Mouse (Mus musculus) neural tube, embryonic 13.5 days (tissue): ENCODE measurements around the gene Gimap8. TPM values are rescaled to one million over a fixed set of nuclear protein-coding genes. Genes with fewer than 3 reads are reported as not detected.
"Not testable (repeated sequence)": the region's sequence is repeated elsewhere in the genome, so short reads cannot be mapped to it uniquely, and the experiment has no call there.

Experiments used
- ATAC-seq: fragments of 200-750 bp; cut with Nextera tagmentation; 2 replicates; pipeline ENCODE4 v1.8.0; 2017; ENCODE audit warnings: low read depth, mild to moderate bottlenecking, moderate TSS enrichment, moderate library complexity
- H3K27ac ChIP-seq: fragments of 300-500 bp; sonication (generic); replicated peaks from 2 replicates; pipeline ENCODE4 v1.5.1; 2015; ENCODE audit warnings: moderate library complexity, mild to moderate bottlenecking, inconsistent platforms
- H3K27me3 ChIP-seq: fragments of 300-500 bp; sonication (generic); 2 replicates; pipeline ENCODE4 v1.6.1; 2015; ENCODE audit warnings: mild to moderate bottlenecking, inconsistent platforms
- H3K36me3 ChIP-seq: fragments of 300-500 bp; sonication (generic); 2 replicates; pipeline ENCODE4 v1.6.1; 2015; ENCODE audit warnings: mild to moderate bottlenecking, inconsistent platforms
- H3K4me1 ChIP-seq: fragments of 300-500 bp; sonication (generic); replicated peaks from 2 replicates; pipeline ENCODE4 v1.6.1; 2015; ENCODE audit warnings: inconsistent platforms
- H3K4me2 ChIP-seq: fragments of 300-500 bp; sonication (generic); 2 replicates; pipeline ENCODE4 v1.6.1; 2015; ENCODE audit warnings: inconsistent platforms, mild to moderate bottlenecking, moderate library complexity
- H3K4me3 ChIP-seq: fragments of 300-500 bp; sonication (generic); 2 replicates; pipeline ENCODE4 v1.5.1; 2015; ENCODE audit warnings: mild to moderate bottlenecking, inconsistent platforms
- H3K9ac ChIP-seq: fragments of 300-500 bp; sonication (generic); 2 replicates; pipeline ENCODE4 v1.6.1; 2015; ENCODE audit warnings: moderate library complexity, mild to moderate bottlenecking, inconsistent platforms
- H3K9me3 ChIP-seq: fragments of 300-500 bp; sonication (generic); 2 replicates; pipeline ENCODE4 v1.6.1; 2016; ENCODE audit warnings: inconsistent platforms
- WGBS: fragments of 180-500 bp; shearing (Covaris S2); methylation state at CpG from one replicate; pipeline ENCODE4 v1.1.7; 2015; 5-methylcytosine and 5-hydroxymethylcytosine counted together
- polyA plus RNA-seq: library from polyadenylated mRNA; unstranded; fragments of >200 nt; fragmentation: Nextera tagmentation; extraction: Ambion mirVana; gene quantifications from 2 replicates; pipeline ENCODE4 v1.2.1, GENCODE M21; 2015

The Gimap8 gene
- polyA plus RNA-seq, 1 experiment from 2014 or later = 0.74 TPM

DNA sequence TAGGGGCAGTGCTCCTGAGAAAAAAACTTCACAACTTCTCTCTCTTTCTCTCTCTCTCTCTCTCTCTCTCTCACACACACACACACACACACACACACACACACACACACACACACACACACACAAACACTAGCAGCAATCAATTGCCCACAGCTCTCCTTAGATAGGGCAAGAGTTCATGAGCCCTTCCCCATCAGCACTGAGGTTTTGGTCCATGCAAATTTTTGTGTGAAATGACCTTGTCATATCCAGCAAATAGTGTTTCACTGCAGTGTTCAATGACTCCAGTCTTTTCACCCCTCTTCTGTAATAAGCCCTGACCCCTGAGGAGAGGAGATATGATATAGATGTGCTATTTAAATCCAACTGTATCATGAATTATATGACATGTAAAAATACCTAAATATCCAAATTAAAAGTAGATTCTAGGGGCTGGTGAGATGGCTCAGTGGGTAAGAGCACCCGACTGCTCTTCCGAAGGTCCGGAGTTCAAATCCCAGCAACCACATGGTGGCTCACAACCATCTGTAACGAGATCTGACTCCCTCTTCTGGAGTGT is 36.3 kb downstream of the Gimap8 start:
- H3K4me2 ChIP-seq, H3K9ac ChIP-seq, ATAC-seq, H3K9me3 ChIP-seq, H3K36me3 ChIP-seq, H3K4me3 ChIP-seq, H3K27ac ChIP-seq, H3K4me1 ChIP-seq, H3K27me3 ChIP-seq: not testable (repeated sequence)
- WGBS = 92% methylated on average over 4 of the region's 4 CpGs

DNA sequence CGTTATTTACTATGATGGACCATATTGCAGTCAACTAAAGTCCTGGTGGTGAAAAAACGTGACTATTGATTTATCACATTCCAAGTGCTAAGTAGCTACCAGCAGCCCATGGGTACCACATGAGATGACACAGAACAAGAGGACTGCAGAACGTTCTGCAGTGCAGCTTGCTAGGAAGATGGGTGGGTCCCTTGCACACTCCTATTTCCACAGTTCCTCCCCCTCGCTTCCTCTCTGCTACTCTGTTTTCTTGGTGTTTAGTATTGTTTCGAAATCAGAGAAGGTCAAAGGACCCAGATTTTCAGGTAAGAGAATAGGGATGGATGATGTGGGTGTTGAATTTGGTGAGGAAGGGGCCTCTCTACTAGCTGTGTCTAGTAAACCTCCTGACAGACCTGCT is 37.3 kb downstream of the Gimap8 start, which contains the start of gene Gimap4:
Gene Gimap4 (plus strand): TSS at position 231 of the 400 bp plus-strand sequence.
- H3K4me1 ChIP-seq = no peaks in the 10 kb centered on the region
- no peak within 1 kb of the TSS for H3K27ac ChIP-seq
- no peaks in the 10 kb centered on the region for H3K36me3 ChIP-seq
- no peaks in the 10 kb centered on the region for H3K9me3 ChIP-seq
- no peak within 1 kb of the TSS for H3K4me3 ChIP-seq
- H3K9ac ChIP-seq = no peak within 1 kb of the TSS
- no peak for ATAC-seq
- 80% methylated on average over 5 of the region's 5 CpGs for WGBS
- H3K27me3 ChIP-seq = no peaks in the 10 kb centered on the region
- no peak within 1 kb of the TSS for H3K4me2 ChIP-seq

DNA sequence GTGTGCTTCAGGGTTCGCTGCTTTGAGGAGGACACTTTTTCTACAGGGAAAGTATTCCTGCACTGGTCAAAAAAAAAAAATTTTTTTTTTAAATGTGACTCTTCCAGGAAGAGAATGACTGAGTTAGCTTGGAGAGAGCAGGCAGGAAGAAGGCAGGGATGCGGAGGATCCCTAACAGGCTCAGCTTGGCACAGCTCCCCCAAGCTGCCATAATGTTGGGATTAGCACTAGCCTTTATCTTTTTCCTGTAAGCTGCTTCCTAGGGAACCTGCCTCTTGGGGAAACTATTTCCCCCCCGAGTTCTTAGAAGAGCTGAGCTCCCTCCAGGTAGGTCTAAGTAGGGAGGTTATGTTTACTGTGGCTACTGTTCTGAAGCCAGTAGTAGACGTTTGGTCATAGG is 37.8 kb downstream of the Gimap8 start:
- ATAC-seq = no peak
- no peak overlapping the region for H3K27ac ChIP-seq
- no peak overlapping the region for H3K4me3 ChIP-seq
- no peaks in the 10 kb centered on the region for H3K9me3 ChIP-seq
- H3K4me1 ChIP-seq = no peaks in the 10 kb centered on the region
- H3K27me3 ChIP-seq = no peaks in the 10 kb centered on the region
- WGBS = 75% methylated on average over 4 of the region's 4 CpGs
- no peak overlapping the region for H3K9ac ChIP-seq
- no peaks in the 10 kb centered on the region for H3K36me3 ChIP-seq
- no peak overlapping the region for H3K4me2 ChIP-seq

DNA sequence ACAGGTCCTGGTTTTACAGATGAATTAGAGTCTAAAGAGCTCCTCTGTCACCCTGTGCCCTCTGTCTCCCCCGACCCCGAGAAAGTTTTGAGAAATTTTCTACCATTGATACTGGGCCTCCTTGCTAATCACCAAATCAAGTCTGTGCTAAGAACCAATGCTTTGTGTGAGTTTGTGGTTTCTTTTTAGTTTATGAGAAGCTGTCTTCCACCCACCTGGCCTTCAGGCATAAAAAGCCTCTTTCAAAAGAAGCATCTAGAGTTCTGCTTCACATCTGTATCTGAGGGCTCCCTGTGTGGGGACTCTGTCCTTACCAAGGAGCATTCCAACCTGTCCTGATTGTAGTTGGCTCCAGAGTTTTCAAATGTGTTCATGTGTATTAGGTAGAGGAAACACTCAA is 38.2 kb downstream of the Gimap8 start:
- no peaks in the 10 kb centered on the region for H3K27me3 ChIP-seq
- WGBS = 85% methylated on average over 2 of the region's 2 CpGs
- no peak overlapping the region for H3K4me2 ChIP-seq
- H3K36me3 ChIP-seq = no peaks in the 10 kb centered on the region
- H3K27ac ChIP-seq = no peak overlapping the region
- no peak overlapping the region for H3K9ac ChIP-seq
- ATAC-seq = no peak
- no peaks in the 10 kb centered on the region for H3K9me3 ChIP-seq
- H3K4me3 ChIP-seq = no peak overlapping the region
- no peaks in the 10 kb centered on the region for H3K4me1 ChIP-seq

DNA sequence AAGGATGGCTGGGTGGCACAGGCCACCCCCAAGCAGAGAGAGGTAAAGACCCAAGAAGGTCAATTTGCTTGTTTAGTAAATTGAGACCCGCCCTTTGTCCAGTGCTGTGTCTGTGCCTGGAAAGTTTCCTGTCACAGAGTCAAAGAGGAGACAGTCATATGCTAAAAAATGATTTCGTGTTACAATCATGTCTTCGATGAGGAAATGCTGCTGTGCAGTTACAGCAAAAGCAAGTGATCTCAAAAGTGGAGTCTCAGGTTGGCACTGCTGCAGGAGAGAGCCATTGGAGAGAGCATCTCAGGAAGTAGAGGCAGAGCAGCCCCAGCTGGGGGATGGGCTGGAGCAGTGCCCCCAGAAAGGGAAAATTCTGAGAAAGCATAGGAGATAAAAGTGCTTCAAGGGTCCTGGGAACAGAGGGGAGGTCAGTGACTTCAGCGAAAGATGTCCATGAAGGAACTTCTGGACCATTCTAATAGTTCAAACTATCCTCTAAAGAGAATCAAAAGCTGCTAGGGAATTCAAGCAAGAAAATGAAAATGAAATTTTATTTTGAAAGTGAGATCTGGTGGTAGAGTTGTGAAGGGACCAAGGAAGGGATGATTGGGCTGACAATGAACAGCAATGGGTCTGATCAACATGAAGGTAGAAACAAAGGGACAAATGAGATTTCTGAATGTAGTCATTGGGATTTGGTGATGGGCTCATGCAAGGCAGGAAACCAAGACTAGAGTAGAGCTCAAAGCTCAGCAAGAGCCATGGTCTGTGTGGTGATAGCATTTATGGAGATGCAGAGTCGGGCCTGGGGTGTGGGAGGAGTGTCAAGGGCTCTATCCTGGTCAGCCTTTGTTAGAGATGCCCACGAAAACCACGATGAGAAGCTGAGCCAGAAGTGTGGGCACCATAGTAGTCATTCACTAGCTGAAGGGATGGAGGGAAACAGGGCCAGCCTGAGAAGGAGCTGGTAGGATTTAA is 38.9 kb downstream of the Gimap8 start:
- no peak for ATAC-seq
- Histone ChIP-seq H3K9me3 (no peaks in the 10 kb centered on the region), H3K36me3 (no peaks in the 10 kb centered on the region), H3K27me3 (no peaks in the 10 kb centered on the region), H3K9ac (no peak overlapping the region), H3K4me1 (no peaks in the 10 kb centered on the region), H3K4me3 (no peak overlapping the region), H3K4me2 (no peak overlapping the region), H3K27ac (no peak overlapping the region)
- 84% methylated on average over 7 of the region's 7 CpGs for WGBS

DNA sequence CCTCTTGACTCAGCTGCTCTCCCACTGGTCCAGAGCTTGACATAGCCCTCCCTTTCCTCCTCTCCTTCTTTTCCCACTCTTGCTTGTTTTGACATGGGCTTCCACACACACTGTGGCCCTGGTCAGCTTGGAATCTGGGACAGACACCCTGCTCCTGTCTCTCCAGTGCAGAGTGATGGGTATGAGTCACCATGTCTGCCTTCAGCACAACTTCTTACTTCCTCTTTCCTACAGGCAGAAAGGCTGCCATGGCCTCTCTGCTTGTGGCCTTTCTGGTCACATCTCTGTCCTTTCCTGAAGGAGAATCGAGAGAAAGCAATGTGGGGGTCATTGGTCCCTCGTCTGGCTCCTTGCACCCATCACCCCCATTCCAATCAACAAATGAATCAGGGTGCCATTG is 40.0 kb downstream of the Gimap8 start:
- Histone ChIP-seq H3K36me3 (no peaks in the 10 kb centered on the region), H3K4me1 (no peaks in the 10 kb centered on the region), H3K4me2 (no peak overlapping the region), H3K9ac (no peak overlapping the region), H3K9me3 (no peaks in the 10 kb centered on the region), H3K27ac (no peak overlapping the region), H3K27me3 (no peaks in the 10 kb centered on the region), H3K4me3 (no peak overlapping the region)
- no peak for ATAC-seq
- WGBS = 84% methylated on average over 2 of the region's 2 CpGs

DNA sequence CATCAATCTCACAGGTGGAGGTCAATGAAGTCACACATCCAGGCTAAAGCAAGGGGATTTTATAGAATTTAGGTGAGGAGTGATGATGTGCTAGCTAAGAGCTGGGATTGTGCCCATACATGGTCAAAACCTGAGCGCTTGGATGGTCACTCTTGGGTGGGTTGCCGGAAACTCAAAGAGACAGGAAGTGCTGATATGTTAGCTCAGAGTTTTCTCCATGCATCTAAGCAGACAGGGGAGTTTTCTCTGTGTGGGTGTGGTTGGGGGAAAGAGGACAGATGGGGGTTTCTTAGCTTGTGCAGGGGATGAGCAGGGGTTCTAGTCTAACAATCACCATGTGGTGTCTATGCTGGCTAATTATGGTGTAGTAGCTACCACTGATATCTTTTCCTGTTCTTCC is 42.3 kb downstream of the Gimap8 start:
- H3K9ac ChIP-seq = no peak overlapping the region
- 87% methylated on average over 2 of the region's 2 CpGs for WGBS
- 0 out of 2 replicates have a peak, but pooled peaks cover under 1% of the 10 kb centered on the region for H3K9me3 ChIP-seq

DNA sequence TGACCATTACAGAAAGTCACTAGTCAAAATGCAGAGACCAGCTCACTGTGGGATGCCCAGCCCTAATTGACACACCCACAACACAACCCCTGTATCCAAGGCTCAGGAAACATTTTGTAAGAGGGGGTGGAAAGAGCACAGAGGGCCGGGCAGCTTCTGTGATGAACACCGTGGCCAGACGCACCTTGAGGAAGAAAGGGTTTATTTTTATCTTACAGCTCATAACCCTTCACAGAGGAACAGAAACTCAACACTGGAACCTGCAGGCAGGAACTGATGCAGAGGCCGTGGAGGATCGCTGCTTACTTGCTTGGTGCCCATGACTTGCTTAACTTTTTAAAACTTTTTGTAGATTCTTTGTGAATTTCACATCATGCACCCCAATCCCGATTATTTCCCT is 45.9 kb downstream of the Gimap8 start:
- H3K27me3 ChIP-seq = no peaks in the 10 kb centered on the region
- no peak overlapping the region for H3K27ac ChIP-seq
- H3K9ac ChIP-seq = no peak overlapping the region
- WGBS = 90% methylated on average over 6 of the region's 6 CpGs
- ATAC-seq = no peak
- H3K4me3 ChIP-seq = no peak overlapping the region
- no peaks in the 10 kb centered on the region for H3K4me1 ChIP-seq
- no peak overlapping the region for H3K4me2 ChIP-seq
- no peaks in the 10 kb centered on the region for H3K36me3 ChIP-seq
- 0 out of 2 replicates have a peak, but pooled peaks cover 3% of the 10 kb centered on the region for H3K9me3 ChIP-seq

More for the DNA sequence above, 42.3 kb downstream of the Gimap8 start:
- H3K4me2 ChIP-seq = no peak overlapping the region
- H3K36me3 ChIP-seq = no peaks in the 10 kb centered on the region
- ATAC-seq = no peak
- H3K27me3 ChIP-seq = no peaks in the 10 kb centered on the region
- H3K4me1 ChIP-seq = no peaks in the 10 kb centered on the region
- H3K4me3 ChIP-seq = no peak overlapping the region
- H3K27ac ChIP-seq = no peak overlapping the region

DNA sequence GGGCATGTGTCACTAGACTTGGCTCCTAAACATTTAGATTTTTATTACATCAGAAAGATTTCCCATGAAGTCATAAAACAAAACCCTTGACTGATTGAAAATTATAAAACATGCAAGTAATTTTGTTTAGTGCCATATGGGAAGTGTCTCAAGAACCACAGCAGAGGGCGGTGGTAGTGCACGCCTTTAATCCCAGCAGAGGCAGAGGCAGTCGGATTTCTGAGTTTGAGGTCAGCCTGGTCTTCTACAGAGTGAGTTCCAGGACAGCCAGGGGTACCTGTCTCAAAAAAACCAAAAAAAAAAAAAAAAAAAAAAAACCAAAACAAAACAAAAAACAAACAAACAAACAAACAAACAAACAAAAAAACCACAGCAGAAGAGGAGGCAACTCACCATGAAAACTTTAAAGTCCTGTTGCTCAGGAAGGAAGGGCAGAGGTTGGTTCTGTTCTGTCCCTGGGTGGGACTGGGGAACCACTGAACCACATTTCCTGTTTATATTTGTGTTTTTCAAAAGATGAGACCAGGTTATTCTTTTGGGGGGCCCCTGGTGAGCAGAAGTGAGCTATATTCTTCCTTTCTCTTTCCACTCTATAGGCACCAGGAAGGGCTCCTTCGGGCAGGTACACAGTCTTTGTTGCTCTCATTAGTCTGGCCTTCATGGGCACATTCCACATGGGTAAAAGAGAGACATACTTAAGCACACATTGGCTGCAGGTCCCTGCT is 50.0 kb downstream of the Gimap8 start:
- Histone ChIP-seq H3K4me1 (no peaks in the 10 kb centered on the region), H3K36me3 (no peaks in the 10 kb centered on the region), H3K27ac (no peak overlapping the region), H3K4me3 (no peak overlapping the region), H3K4me2 (no peak overlapping the region), H3K27me3 (no peaks in the 10 kb centered on the region), H3K9ac (no peak overlapping the region), H3K9me3 (0 out of 2 replicates have a peak, but pooled peaks cover 3% of the 10 kb centered on the region)
- ATAC-seq = no peak
- WGBS = 79% methylated on average over 4 of the region's 4 CpGs

DNA sequence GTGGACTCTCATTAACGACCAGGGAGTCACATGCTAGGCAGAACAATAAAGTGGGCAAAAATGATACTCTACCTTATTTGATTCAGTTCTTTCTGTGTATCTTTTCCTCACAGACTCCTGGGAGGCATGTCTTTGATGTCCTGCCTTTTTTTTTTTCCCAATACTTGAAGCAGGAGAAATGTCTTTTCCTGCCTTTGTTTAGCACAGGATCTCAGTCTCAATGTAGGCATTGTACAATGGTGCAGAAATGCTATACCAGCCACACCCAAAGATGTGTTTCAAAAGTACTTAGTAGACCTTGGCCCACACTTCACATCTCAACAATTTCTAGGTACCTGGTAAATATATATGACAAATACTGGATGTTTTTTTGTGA is 50.5 kb downstream of the Gimap8 start:
- H3K9ac ChIP-seq = no peak overlapping the region
- 0 out of 2 replicates have a peak, but pooled peaks cover 3% of the 10 kb centered on the region for H3K9me3 ChIP-seq
- no peak overlapping the region for H3K4me2 ChIP-seq
- no peak overlapping the region for H3K27ac ChIP-seq
- 71% methylated on average over 1 of the region's 1 CpGs for WGBS
- H3K4me3 ChIP-seq = no peak overlapping the region
- H3K27me3 ChIP-seq = no peaks in the 10 kb centered on the region
- no peaks in the 10 kb centered on the region for H3K4me1 ChIP-seq
- ATAC-seq = no peak
- no peaks in the 10 kb centered on the region for H3K36me3 ChIP-seq

DNA sequence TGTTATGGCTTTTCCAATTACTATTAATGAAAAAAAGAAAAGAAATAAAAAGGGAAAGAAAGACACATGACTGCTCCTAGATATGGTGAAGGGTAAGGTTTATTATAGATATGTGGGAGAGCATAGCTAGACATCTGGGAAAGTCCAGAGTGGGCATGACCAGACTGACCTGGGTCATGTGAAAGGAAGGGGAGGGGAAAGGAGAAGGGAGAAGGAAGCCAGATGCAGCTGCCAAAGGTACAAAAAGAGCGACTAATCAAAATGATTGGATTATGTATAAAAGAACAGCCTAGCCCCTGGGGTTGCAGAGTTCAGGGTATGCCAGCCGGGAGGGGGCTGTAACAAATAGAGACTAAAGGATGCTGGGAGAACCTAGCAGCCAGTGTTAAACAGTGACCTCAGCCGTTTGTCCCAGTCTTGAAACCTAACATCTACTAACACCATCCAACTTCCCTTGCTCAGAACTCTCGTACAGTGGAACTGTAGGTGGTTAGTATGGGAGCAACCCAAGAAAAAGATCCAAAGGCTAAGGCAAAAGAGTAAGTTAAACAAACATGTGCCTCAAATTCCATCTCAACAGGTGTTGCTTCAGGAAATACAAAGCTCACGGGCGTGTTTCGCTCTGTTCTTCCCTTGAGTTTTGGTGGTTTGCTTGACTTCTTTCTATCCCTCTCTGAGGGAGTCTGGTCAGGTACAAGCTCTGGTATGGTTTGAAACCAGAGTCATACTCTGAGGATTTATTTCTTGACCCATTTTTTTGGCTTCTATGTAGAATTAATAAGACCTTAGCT is 51.2 kb downstream of the Gimap8 start:
- H3K4me1 ChIP-seq = no peaks in the 10 kb centered on the region
- no peak overlapping the region for H3K9ac ChIP-seq
- H3K9me3 ChIP-seq = 0 out of 2 replicates have a peak, but pooled peaks cover 3% of the 10 kb centered on the region
- H3K4me3 ChIP-seq = no peak overlapping the region
- 83% methylated on average over 7 of the region's 7 CpGs for WGBS
- H3K36me3 ChIP-seq = no peaks in the 10 kb centered on the region
- H3K27me3 ChIP-seq = no peaks in the 10 kb centered on the region
- H3K27ac ChIP-seq = no peak overlapping the region
- ATAC-seq = no peak
- no peak overlapping the region for H3K4me2 ChIP-seq
